Mouse (Mus musculus) hindbrain, embryonic 14.5 days (tissue): ENCODE data around the gene Tekt5. TPM values are rescaled to one million over a fixed set of nuclear protein-coding genes. Genes with fewer than 3 reads are reported as not detected.
A peak's percentile ranks its signal among the peaks of the same experiment; 100 is the strongest.

Experiments used
- ATAC-seq: fragments of 200-750 bp; cut with Nextera tagmentation; 2 replicates; pipeline ENCODE4 v1.8.0; 2017; ENCODE audit warnings: moderate number of reproducible peaks, mild to moderate bottlenecking, moderate TSS enrichment, moderate library complexity; ENCODE audit not compliant: low FRiP score
- DNase-seq: peaks from one replicate; pipeline ENCODE4 v3.0.0-alpha.2; 2015; ENCODE audit warnings: low spot score
- H3K27ac ChIP-seq: fragments of 300-500 bp; sonication (generic); 2 replicates; pipeline ENCODE4 v1.5.1; 2014; ENCODE audit warnings: mild to moderate bottlenecking, moderate library complexity
- H3K27me3 ChIP-seq: fragments of 300-500 bp; sonication (generic); 2 replicates; pipeline ENCODE4 v1.6.1; 2014; ENCODE audit warnings: mild to moderate bottlenecking, low read length, mixed read lengths; ENCODE audit not compliant: control insufficient read depth, insufficient read depth
- H3K36me3 ChIP-seq: fragments of 300-500 bp; sonication (generic); replicated peaks from 2 replicates; pipeline ENCODE4 v1.6.1; 2014; ENCODE audit not compliant: control insufficient read depth, insufficient read depth
- H3K4me1 ChIP-seq: fragments of 300-500 bp; sonication (generic); replicated peaks from 2 replicates; pipeline ENCODE4 v1.6.1; 2014; ENCODE audit warnings: antibody characterized with exemption, low read length, mixed read lengths; ENCODE audit not compliant: control insufficient read depth, insufficient read depth
- H3K4me2 ChIP-seq: fragments of 300-500 bp; sonication (generic); replicated peaks from 2 replicates; pipeline ENCODE4 v1.6.1; 2014; ENCODE audit warnings: mild to moderate bottlenecking, moderate library complexity
- H3K4me3 ChIP-seq: fragments of 300-500 bp; sonication (generic); replicated peaks from 2 replicates; pipeline ENCODE4 v1.5.1; 2014; ENCODE audit warnings: mild to moderate bottlenecking, low read length
- H3K9ac ChIP-seq: fragments of 300-500 bp; sonication (generic); 2 replicates; pipeline ENCODE4 v1.6.1; 2014
- H3K9me3 ChIP-seq: fragments of 300-500 bp; sonication (generic); 2 replicates; pipeline ENCODE4 v1.6.1; 2016; ENCODE audit warnings: low read length; ENCODE audit not compliant: control insufficient read depth
- WGBS: fragments of 180-500 bp; shearing (Covaris S2); extraction: QIAGEN DNeasy Blood & Tissue Kit; methylation state at CpG from one replicate; pipeline ENCODE4 v1.1.7; 2014; 5-methylcytosine and 5-hydroxymethylcytosine counted together
- polyA plus RNA-seq: library from polyadenylated mRNA; unstranded; fragments of >200 nt; fragmentation: Nextera tagmentation; extraction: Ambion mirVana; gene quantifications from 2 replicates; pipeline ENCODE4 v1.2.1, GENCODE M21; 2014

Gene Tekt5
- polyA plus RNA-seq, 1 experiment from 2014 or later = 16.1 TPM

GRCm38 (mm10) chr16:10349436-10349835 is 45.9 kb downstream of the Tekt5 start:
- Histone ChIP-seq H3K9ac (no peak overlapping the region), H3K4me3 (no peak overlapping the region), H3K36me3 (no peaks in the 10 kb centered on the region), H3K4me1 (no peaks in the 10 kb centered on the region), H3K4me2 (no peak overlapping the region), H3K27me3 (no peaks in the 10 kb centered on the region), H3K9me3 (no peaks in the 10 kb centered on the region), H3K27ac (no peak overlapping the region)
- DNase-seq = no peak
- WGBS = 66% methylated on average over 5 of the region's 5 CpGs
- no peak for ATAC-seq

DNA sequence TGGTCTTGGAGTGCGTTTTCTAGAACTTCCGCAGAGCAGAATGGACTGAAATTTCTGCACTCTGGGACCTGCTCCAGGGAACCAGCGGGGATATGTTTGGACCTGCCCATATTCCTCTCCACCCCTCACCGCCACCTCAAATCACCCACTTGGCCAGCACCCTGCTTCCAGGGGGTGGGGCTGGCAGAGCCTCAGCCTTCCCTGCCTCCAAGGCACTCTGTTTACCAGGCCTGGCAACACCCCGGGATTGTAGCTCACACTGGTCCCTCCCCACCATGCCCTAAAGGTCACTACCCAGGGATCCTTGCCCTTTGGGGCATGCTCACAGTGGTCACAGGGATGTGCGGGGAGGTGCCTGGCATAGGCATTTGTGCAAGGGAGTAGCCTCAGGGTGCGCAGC is 47.7 kb downstream of the Tekt5 start:
- DNase-seq (no peak), ATAC-seq (peak; percentile 27; the same call in 1 of the 2 replicates)
- Histone ChIP-seq H3K9me3 (no peaks in the 10 kb centered on the region), H3K27me3 (no peaks in the 10 kb centered on the region), H3K4me2 (no peak overlapping the region), H3K4me3 (no peak overlapping the region), H3K27ac (no peak overlapping the region), H3K4me1 (no peaks in the 10 kb centered on the region), H3K9ac (no peak overlapping the region), H3K36me3 (no peaks in the 10 kb centered on the region)
- 88% methylated on average over 7 of the region's 7 CpGs for WGBS

DNA sequence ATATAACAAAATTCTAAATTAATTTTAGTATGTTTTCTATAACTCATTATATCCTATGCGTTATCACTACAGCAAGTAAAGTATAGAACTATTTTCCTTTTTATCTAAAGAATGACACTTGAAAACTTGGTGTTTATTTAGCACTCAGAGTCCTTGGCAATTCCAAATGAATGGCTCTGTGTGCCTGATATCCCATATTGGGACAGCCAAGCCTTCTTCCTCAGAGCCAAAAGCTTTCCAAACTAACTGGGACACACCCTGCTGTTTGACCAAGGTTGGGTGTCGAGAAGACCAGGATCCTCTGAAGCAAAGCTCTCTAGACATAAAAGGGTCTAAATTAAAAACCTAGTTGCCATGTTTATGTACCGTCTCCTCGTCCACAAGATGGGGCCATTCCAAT is 54.2 kb downstream of the Tekt5 start:
- H3K27ac ChIP-seq = no peak overlapping the region

GRCm38 (mm10) chr16:10339930-10340329 is 55.4 kb downstream of the Tekt5 start:
- no peaks in the 10 kb centered on the region for H3K36me3 ChIP-seq
- DNase-seq (no peak), ATAC-seq (no peak)
- no peaks in the 10 kb centered on the region for H3K9me3 ChIP-seq
- no peak overlapping the region for H3K9ac ChIP-seq
- WGBS = 95% methylated on average over 10 of the region's 10 CpGs
- no peak overlapping the region for H3K4me2 ChIP-seq
- no peaks in the 10 kb centered on the region for H3K27me3 ChIP-seq
- H3K4me3 ChIP-seq = no peak overlapping the region
- H3K27ac ChIP-seq = no peak overlapping the region
- H3K4me1 ChIP-seq = no peaks in the 10 kb centered on the region

More for the DNA sequence above, 54.2 kb downstream of the Tekt5 start:
- Histone ChIP-seq H3K4me1 (no peaks in the 10 kb centered on the region), H3K36me3 (no peaks in the 10 kb centered on the region), H3K4me3 (no peak overlapping the region), H3K9ac (no peak overlapping the region), H3K9me3 (no peaks in the 10 kb centered on the region), H3K27me3 (no peaks in the 10 kb centered on the region), H3K4me2 (no peak overlapping the region)
- no peak for ATAC-seq
- DNase-seq = no peak
- 84% methylated on average over 4 of the region's 4 CpGs for WGBS

DNA sequence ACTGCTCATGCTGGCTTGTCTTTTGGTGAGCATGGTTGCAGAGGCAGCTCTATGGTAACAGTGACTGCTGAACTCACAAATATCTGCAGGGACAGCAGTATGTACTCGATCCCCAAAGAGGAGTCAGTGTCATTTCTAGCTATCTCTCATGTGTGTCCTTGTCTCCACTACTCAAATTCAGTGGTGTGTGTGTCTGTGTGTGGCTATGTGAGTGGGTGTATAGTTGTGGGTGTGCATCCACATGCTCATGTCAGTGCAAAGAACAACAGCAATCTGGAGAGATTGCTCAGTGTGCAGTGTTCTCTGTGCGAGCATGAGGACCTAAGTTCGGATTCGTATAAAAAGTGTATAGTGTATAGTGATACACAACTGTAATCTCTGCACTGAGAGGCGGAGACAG is 56.7 kb downstream of the Tekt5 start:
- 91% methylated on average over 5 of the region's 5 CpGs for WGBS
- H3K27ac ChIP-seq = no peak overlapping the region
- H3K4me3 ChIP-seq = no peak overlapping the region
- H3K36me3 ChIP-seq = no peaks in the 10 kb centered on the region
- H3K4me1 ChIP-seq = no peaks in the 10 kb centered on the region
- no peaks in the 10 kb centered on the region for H3K27me3 ChIP-seq
- no peak overlapping the region for H3K9ac ChIP-seq
- no peak overlapping the region for H3K4me2 ChIP-seq
- no peaks in the 10 kb centered on the region for H3K9me3 ChIP-seq
- ATAC-seq (no peak), DNase-seq (no peak)

DNA sequence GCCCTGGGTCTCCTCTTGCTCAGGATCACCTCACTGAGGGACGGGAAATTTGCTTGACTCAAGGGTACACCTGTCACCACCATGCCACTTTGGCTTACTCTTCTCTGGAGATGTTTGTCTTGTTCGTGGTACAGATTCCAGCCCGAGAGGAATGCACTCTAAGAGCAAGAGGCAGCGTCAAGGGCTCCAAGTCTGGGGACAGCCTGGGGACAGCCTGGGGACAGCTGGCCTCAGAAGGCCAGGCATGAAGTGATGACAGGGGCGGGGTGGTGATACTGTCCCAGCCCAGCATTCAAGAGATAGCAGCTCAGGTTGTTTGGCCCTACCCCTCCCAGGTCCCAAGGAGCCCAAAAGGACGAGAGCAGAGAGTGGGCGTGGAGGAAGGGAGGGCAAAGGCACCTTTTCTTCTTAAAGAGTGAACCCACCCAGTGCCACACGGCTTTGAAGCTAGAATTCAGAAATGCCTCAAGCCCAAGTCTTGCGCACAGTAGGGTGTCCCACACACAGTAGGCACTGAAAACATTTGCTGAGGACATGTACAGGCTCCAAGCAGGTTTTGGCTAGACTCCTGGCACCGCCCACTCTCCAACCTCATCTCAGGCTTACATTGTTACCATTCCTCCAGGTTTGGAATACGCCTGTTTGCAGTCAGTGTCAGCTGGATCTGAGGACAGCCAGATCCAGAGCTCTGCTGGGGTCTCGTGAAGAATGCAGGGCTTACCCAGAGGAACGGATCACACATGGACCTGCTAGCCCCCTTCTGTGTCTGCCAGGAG is 57.7 kb downstream of the Tekt5 start:
- 87% methylated on average over 13 of the region's 13 CpGs for WGBS
- no peaks in the 10 kb centered on the region for H3K4me1 ChIP-seq

GRCm38 (mm10) chr16:10336454-10337421 is 58.6 kb downstream of the Tekt5 start:
- H3K9me3 ChIP-seq = no peaks in the 10 kb centered on the region
- H3K4me2 ChIP-seq = no peak overlapping the region
- ATAC-seq (no peak), DNase-seq (no peak)
- no peaks in the 10 kb centered on the region for H3K4me1 ChIP-seq
- H3K27me3 ChIP-seq = no peaks in the 10 kb centered on the region
- H3K4me3 ChIP-seq = no peak overlapping the region
- H3K27ac ChIP-seq = no peak overlapping the region
- WGBS = 93% methylated on average over 19 of the region's 19 CpGs
- no peak overlapping the region for H3K9ac ChIP-seq
- no peaks in the 10 kb centered on the region for H3K36me3 ChIP-seq

More for the DNA sequence above, 57.7 kb downstream of the Tekt5 start:
- no peaks in the 10 kb centered on the region for H3K9me3 ChIP-seq
- no peak overlapping the region for H3K4me3 ChIP-seq
- no peak overlapping the region for H3K27ac ChIP-seq
- no peaks in the 10 kb centered on the region for H3K27me3 ChIP-seq
- ATAC-seq (no peak), DNase-seq (no peak)
- H3K36me3 ChIP-seq = no peaks in the 10 kb centered on the region
- H3K4me2 ChIP-seq = no peak overlapping the region
- no peak overlapping the region for H3K9ac ChIP-seq

DNA sequence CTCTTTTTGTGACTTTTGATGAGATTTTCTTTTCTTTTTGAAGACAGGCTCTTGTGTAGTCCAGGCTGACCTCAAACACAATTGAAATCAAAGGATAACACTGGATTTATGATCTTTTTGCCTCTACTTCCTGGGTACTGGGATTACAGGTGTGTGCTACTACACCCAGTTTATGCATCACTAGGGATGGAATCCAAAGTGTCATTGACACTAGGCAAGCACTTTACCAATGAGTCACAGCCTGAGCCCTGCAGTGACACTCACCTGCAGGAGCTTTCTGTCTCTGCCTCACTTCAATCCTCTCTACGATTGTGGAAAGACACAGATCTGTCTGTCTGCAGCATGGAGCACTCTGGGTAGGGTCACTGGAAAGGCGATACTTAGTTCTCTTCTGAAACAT is 59.3 kb downstream of the Tekt5 start:
- Histone ChIP-seq H3K4me3 (no peak overlapping the region), H3K9me3 (no peaks in the 10 kb centered on the region), H3K4me1 (no peaks in the 10 kb centered on the region), H3K27me3 (no peaks in the 10 kb centered on the region), H3K4me2 (no peak overlapping the region), H3K27ac (no peak overlapping the region), H3K36me3 (no peaks in the 10 kb centered on the region), H3K9ac (no peak overlapping the region)
- DNase-seq (no peak), ATAC-seq (no peak)
- WGBS = 93% methylated on average over 2 of the region's 2 CpGs

- DNase-seq (no peak), ATAC-seq (no peak)
- Histone ChIP-seq H3K9ac (no peak overlapping the region), H3K9me3 (no peaks in the 10 kb centered on the region), H3K4me2 (no peak overlapping the region), H3K36me3 (no peaks in the 10 kb centered on the region), H3K27me3 (no peaks in the 10 kb centered on the region), H3K4me3 (no peak overlapping the region), H3K4me1 (no peaks in the 10 kb centered on the region), H3K27ac (no peak overlapping the region)
- WGBS = 50% methylated on average over 7 of the region's 7 CpGs
Observed at GRCm38 (mm10) chr16:10332732-10333131, 62.6 kb downstream of the Tekt5 start.
